Mouse (Mus musculus) neural tube, embryonic 14.5 days (tissue): ENCODE results near the gene Dgcr2. TPM values are rescaled to one million over a fixed set of nuclear protein-coding genes. Genes with fewer than 3 reads are reported as not detected.

ENCODE experiments used
- ATAC-seq: fragments of 200-750 bp; cut with Nextera tagmentation; 2 replicates; pipeline ENCODE4 v1.8.0; 2017; ENCODE audit warnings: low read depth, mild to moderate bottlenecking, moderate TSS enrichment, moderate library complexity
- H3K27ac ChIP-seq: fragments of 300-500 bp; sonication (generic); 2 replicates; pipeline ENCODE4 v1.5.1; 2014; ENCODE audit warnings: low read depth, mild to moderate bottlenecking, control low read depth, low read length, moderate library complexity, mixed read lengths
- H3K27me3 ChIP-seq: fragments of 300-500 bp; sonication (generic); 2 replicates; pipeline ENCODE4 v1.6.1; 2014; ENCODE audit warnings: low read length; ENCODE audit not compliant: control insufficient read depth, insufficient read depth
- H3K36me3 ChIP-seq: fragments of 300-500 bp; sonication (generic); 2 replicates; pipeline ENCODE4 v1.6.1; 2014; ENCODE audit warnings: low read length, mixed read lengths; ENCODE audit not compliant: control insufficient read depth, insufficient read depth
- H3K4me1 ChIP-seq: fragments of 300-500 bp; sonication (generic); 2 replicates; pipeline ENCODE4 v1.6.1; 2014; ENCODE audit warnings: low read length; ENCODE audit not compliant: control insufficient read depth, insufficient read depth
- H3K4me2 ChIP-seq: fragments of 300-500 bp; sonication (generic); 2 replicates; pipeline ENCODE4 v1.6.1; 2014; ENCODE audit warnings: mild to moderate bottlenecking, low read depth, low read length, control low read depth
- H3K4me3 ChIP-seq: fragments of 300-500 bp; sonication (generic); 2 replicates; pipeline ENCODE4 v1.5.1; 2014; ENCODE audit warnings: low read depth, low read length, control low read depth, mixed read lengths
- H3K9ac ChIP-seq: fragments of 300-500 bp; sonication (generic); replicated peaks from 2 replicates; pipeline ENCODE4 v1.6.1; 2014; ENCODE audit warnings: low read depth, mild to moderate bottlenecking, control low read depth, low read length, mixed read lengths
- H3K9me3 ChIP-seq: fragments of 300-500 bp; sonication (generic); 2 replicates; pipeline ENCODE4 v1.6.1; 2016; ENCODE audit warnings: low read length; ENCODE audit not compliant: control insufficient read depth
- WGBS: fragments of 180-500 bp; shearing (Covaris S2); extraction: QIAGEN DNeasy Blood & Tissue Kit; methylation state at CpG from one replicate; pipeline ENCODE4 v1.1.7; 2014; 5-methylcytosine and 5-hydroxymethylcytosine counted together
- polyA plus RNA-seq: library from polyadenylated mRNA; unstranded; fragments of >200 nt; fragmentation: Nextera tagmentation; extraction: Ambion mirVana; gene quantifications from 2 replicates; pipeline ENCODE4 v1.2.1, GENCODE M21; 2014

The Dgcr2 gene
- polyA plus RNA-seq, 1 experiment from 2014 or later, result 104 TPM

GRCm38 (mm10) chr16:17796971-17797811, 101.2 kb downstream of the Dgcr2 start, which contains the start of gene Scarf2:
TSS of gene Scarf2 (plus strand) at chr16:17797282.
- H3K27me3 ChIP-seq, result peaks cover 59% of the 10 kb centered on the region
- H3K4me3 ChIP-seq, result peak within 1 kb of the TSS; percentile 39
- peaks cover 6% of the 10 kb centered on the region; the same call in 1 of the 2 replicates for H3K36me3 ChIP-seq
- WGBS, result under 1% methylated on average over 65 of the region's 81 CpGs
- peaks cover 15% of the 10 kb centered on the region for H3K4me1 ChIP-seq
- ATAC-seq, result peak; percentile 23; the same call in 1 of the 2 replicates
- peak within 1 kb of the TSS; percentile 76 for H3K4me2 ChIP-seq
- H3K9me3 ChIP-seq, result no peaks in the 10 kb centered on the region
- no peak within 1 kb of the TSS; the same call in 1 of the 2 replicates for H3K27ac ChIP-seq
- H3K9ac ChIP-seq, result peak within 1 kb of the TSS; percentile 53

- peaks cover 11% of the 10 kb centered on the region; the same call in 1 of the 2 replicates for H3K36me3 ChIP-seq
- ATAC-seq, result no peak
- no peak overlapping the region for H3K27ac ChIP-seq
- peak overlapping the region; percentile 39 for H3K4me3 ChIP-seq
- H3K9ac ChIP-seq, result no peak overlapping the region
- peaks cover 53% of the 10 kb centered on the region for H3K27me3 ChIP-seq
- peaks cover 14% of the 10 kb centered on the region for H3K4me1 ChIP-seq
- no peaks in the 10 kb centered on the region for H3K9me3 ChIP-seq
- H3K4me2 ChIP-seq, result peak overlapping the region; percentile 76
Observed at GRCm38 (mm10) chr16:17796519-17796918, 101.8 kb downstream of the Dgcr2 start.

- Histone ChIP-seq H3K9me3 (no peaks in the 10 kb centered on the region), H3K36me3 (peaks cover 14% of the 10 kb centered on the region; the same call in 1 of the 2 replicates), H3K27ac (no peak overlapping the region), H3K4me3 (no peak overlapping the region), H3K9ac (no peak overlapping the region), H3K27me3 (peaks cover 44% of the 10 kb centered on the region), H3K4me1 (peaks cover 14% of the 10 kb centered on the region), H3K4me2 (no peak overlapping the region)
- WGBS, result 77% methylated on average over 5 of the region's 5 CpGs
- ATAC-seq, result no peak
Observed at GRCm38 (mm10) chr16:17795643-17796042, 102.7 kb downstream of the Dgcr2 start.

GRCm38 (mm10) chr16:17794047-17794446, 104.3 kb downstream of the Dgcr2 start:
- H3K27me3 ChIP-seq, result peaks cover 31% of the 10 kb centered on the region
- 92% methylated on average over 4 of the region's 4 CpGs for WGBS
- H3K4me3 ChIP-seq, result no peak overlapping the region
- no peak overlapping the region for H3K9ac ChIP-seq
- no peak overlapping the region for H3K27ac ChIP-seq
- H3K36me3 ChIP-seq, result peaks cover 24% of the 10 kb centered on the region
- H3K9me3 ChIP-seq, result no peaks in the 10 kb centered on the region
- H3K4me2 ChIP-seq, result no peak overlapping the region
- peaks cover 14% of the 10 kb centered on the region for H3K4me1 ChIP-seq
- ATAC-seq, result no peak

GRCm38 (mm10) chr16:17792728-17793127, 105.6 kb downstream of the Dgcr2 start:
- H3K4me1 ChIP-seq, result peaks cover 7% of the 10 kb centered on the region; the same call in 1 of the 2 replicates
- no peak overlapping the region for H3K27ac ChIP-seq
- H3K4me2 ChIP-seq, result no peak overlapping the region
- no peak for ATAC-seq
- no peak overlapping the region for H3K4me3 ChIP-seq
- 40% methylated on average over 3 of the region's 3 CpGs for WGBS
- H3K36me3 ChIP-seq, result peaks cover 34% of the 10 kb centered on the region
- peaks cover 20% of the 10 kb centered on the region for H3K27me3 ChIP-seq
- H3K9ac ChIP-seq, result no peak overlapping the region
- H3K9me3 ChIP-seq, result no peaks in the 10 kb centered on the region

Other genes with a start within 250 kb of the Dgcr2 start
- 46.9 and 51.0 TPM in 2 replicates for gene Med15, start 165.7 kb downstream of the Dgcr2 start, polyA plus RNA-seq
- gene Klhl22, start 138.9 kb downstream of the Dgcr2 start, polyA plus RNA-seq, result 90.9 and 98.9 TPM in 2 replicates
- 0.95 and 2.0 TPM in 2 replicates for gene Scarf2, start 101.3 kb downstream of the Dgcr2 start, polyA plus RNA-seq
- 4.7 and 6.5 TPM in 2 replicates for gene B830017H08Rik, start 65.4 kb downstream of the Dgcr2 start, polyA plus RNA-seq
- 3.9 and 4.0 TPM in 2 replicates for gene Car15, start 60.2 kb downstream of the Dgcr2 start, polyA plus RNA-seq
- 0.21 and 0.36 TPM in 2 replicates for gene Gm20518, start 6.9 kb downstream of the Dgcr2 start, polyA plus RNA-seq
- 0.08 TPM in 1 of 2 replicates, not detected in the other for gene Tssk1, start 4.3 kb downstream of the Dgcr2 start, polyA plus RNA-seq
- not detected in 2 replicates for gene Tssk2, start 75 bp upstream of the Dgcr2 start, polyA plus RNA-seq
- 42.4 and 42.5 TPM in 2 replicates for gene Ess2, start 12.8 kb upstream of the Dgcr2 start, polyA plus RNA-seq
- gene Gsc2, start 16.5 kb upstream of the Dgcr2 start, polyA plus RNA-seq, result 0.24 TPM in 1 of 2 replicates, not detected in the other
- 165 and 199 TPM in 2 replicates for gene Slc25a1, start 29.7 kb upstream of the Dgcr2 start, polyA plus RNA-seq
- not detected in 2 replicates for gene Vpreb2, start 81.9 kb upstream of the Dgcr2 start, polyA plus RNA-seq
- gene Dgcr6, start 154.3 kb upstream of the Dgcr2 start, polyA plus RNA-seq, result 155 and 174 TPM in 2 replicates
- 2.2 and 2.5 TPM in 2 replicates for gene Prodh, start 191.6 kb upstream of the Dgcr2 start, polyA plus RNA-seq
- 27.4 and 36.4 TPM in 2 replicates for gene Rtn4r, start 229.1 kb upstream of the Dgcr2 start, polyA plus RNA-seq